Mouse (Mus musculus) monocyte, adult 5-6 weeks (primary cell): ENCODE results near the gene Ifit1bl1. TPM values are rescaled to one million over a fixed set of nuclear protein-coding genes. Genes with fewer than 3 reads are reported as not detected.

ENCODE experiments used
- ATAC-seq: fragments of 153-309, 156-312 bp; replicated peaks from 2 replicates; pipeline ENCODE4 v1.8.0; 2017; ENCODE audit warnings: mild to moderate bottlenecking; ENCODE audit not compliant: low TSS enrichment, insufficient number of reproducible peaks, severe bottlenecking, poor library complexity, low FRiP score
- total RNA-seq: library from RNA; stranded (forward); fragments of 200-1000, 200-491, 200-594 nt; gene quantifications from 3 replicates; pipeline ENCODE4 v1.2.3, GENCODE M21; 2017

Ifit1bl1 gene
- total RNA-seq, 1 experiment from 2014 or later, result 1.6 TPM

DNA sequence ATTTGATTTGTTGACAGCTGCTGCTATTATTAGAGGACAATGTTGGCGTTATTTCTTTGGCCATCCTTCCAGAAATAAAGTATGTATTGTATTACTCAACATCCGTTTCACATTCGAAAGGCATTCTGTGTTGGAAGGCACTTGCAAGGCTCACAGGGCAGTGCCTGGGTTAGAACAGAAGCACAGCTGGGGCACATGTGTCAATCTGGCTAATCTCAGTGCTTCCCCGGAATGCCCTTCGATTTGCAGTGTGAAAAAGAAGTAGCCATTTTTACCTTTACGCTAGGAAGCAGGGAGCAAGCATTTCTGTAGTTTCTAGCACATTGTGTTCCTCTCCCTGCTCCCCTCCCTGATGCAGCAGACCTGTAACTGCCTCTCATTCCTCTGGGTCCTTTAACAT is 48.7 kb downstream of the Ifit1bl1 start:
- no peak for ATAC-seq

DNA sequence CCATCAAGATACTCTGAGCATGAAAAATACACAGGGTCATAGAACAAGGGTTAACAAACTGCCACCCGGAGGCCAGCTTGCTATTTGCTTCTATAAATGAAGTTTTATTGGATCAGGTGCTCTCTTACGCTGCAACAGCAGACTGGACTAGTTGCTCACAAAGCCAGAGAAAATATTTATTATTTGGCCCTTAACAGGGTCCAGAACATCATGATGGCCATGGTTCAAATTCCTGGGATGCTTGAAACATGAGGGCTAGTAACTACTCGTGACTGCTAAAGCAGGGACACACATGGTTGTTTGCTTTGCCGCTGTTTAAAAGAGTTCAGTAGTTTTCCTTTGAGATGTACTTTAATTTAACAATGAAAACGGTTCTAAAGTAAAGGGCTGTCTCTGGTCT is 49.8 kb downstream of the Ifit1bl1 start:
- ATAC-seq, result no peak

DNA sequence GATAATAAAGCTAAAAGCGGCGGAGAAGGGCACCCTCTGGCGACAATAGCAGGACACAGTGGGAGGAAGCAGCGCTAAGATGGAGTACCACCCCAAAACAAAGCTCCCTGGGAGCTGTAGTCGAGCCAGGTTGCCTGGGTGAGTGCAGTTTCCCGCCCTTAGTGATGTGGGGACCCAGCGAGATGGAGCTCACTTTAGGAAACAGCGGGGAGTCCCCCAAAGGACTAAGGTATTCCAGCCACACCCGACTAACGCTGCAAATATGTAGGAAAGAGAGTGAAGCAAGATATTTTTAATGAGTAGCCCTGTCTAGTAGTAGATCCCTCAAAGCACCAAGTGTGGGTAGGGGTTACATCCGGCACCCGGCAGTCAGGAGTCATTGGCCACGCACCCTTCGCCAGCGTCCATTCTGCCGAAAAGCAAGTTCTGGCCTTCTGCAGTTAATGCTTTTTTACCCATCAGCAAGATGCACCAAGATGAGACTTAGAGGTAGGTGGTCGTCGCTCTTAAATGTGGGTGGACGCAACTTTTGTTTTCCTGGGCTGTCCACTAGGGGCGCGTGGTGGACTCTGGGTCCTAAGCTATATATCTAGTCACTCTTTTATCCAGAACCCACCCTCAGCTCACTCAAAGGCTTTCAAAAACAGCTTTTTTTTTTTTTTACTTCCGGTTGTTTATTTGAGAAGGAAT is 51.1 kb downstream of the Ifit1bl1 start, which contains the start of gene Ifit2:
Ifit2 (plus strand) TSS at position 161 of the 690 bp plus-strand sequence.
- ATAC-seq, result peak; percentile 88

- no peak for ATAC-seq
These were observed 51.6 kb downstream of the Ifit1bl1 start for GRCm38 (mm10) chr19:34550205-34550533.

DNA sequence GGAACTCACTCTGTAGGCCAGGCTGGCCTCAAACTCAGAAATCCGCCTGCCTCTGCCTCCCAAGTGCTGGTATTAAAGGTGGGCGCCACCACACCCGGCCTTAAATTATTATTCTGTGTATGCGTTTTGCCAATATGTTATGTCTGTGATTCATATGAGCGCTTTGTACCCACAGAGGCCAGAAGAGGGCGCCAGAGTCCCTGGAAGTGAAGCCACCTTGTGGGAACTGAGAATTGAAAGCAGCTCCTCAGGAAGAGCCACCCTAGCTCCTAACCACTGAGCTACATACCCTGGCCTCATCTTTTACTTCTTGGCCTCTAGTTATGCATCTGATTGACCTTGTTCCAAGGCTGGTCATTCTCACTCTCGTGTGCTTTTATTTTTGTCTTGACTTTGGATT is 53.8 kb downstream of the Ifit1bl1 start:
- peak; percentile 82 for ATAC-seq

- no peak for ATAC-seq
These were observed 55.5 kb downstream of the Ifit1bl1 start for GRCm38 (mm10) chr19:34546211-34546610.

Other genes with a start within 250 kb of the Ifit1bl1 start
- not detected in 3 replicates for gene Ch25h, start 126.8 kb downstream of the Ifit1bl1 start, total RNA-seq
- 71.6 to 118 TPM (median 98.2 TPM) in 3 replicates for gene Lipa, start 74.5 kb downstream of the Ifit1bl1 start, total RNA-seq
- 13.1 to 32.7 TPM (median 16.9 TPM) in 3 replicates for gene Ifit2, start 51.3 kb downstream of the Ifit1bl1 start, total RNA-seq
- gene Ifit3, start 18.4 kb downstream of the Ifit1bl1 start, total RNA-seq, result 11.5 to 16.9 TPM (median 15.2 TPM) in 3 replicates
- 1.1 to 2.7 TPM (median 1.6 TPM) in 3 replicates for gene Ifit3b, start 6.0 kb upstream of the Ifit1bl1 start, total RNA-seq
- 0.78 to 1.8 TPM (median 1.7 TPM) in 3 replicates for gene Ifit1bl2, start 38.8 kb upstream of the Ifit1bl1 start, total RNA-seq
- gene Ifit1, start 38.9 kb upstream of the Ifit1bl1 start, total RNA-seq, result 0.86 to 4.6 TPM (median 2.9 TPM) in 3 replicates
- 0.43 TPM in 1 of 3 replicates, not detected in the others for gene Slc16a12, start 145.3 kb upstream of the Ifit1bl1 start, total RNA-seq